Mouse (Mus musculus): ENCODE data around the gene Chrm4.
A peak's percentile ranks its signal among the peaks of the same experiment; 100 is the strongest.

DNA sequence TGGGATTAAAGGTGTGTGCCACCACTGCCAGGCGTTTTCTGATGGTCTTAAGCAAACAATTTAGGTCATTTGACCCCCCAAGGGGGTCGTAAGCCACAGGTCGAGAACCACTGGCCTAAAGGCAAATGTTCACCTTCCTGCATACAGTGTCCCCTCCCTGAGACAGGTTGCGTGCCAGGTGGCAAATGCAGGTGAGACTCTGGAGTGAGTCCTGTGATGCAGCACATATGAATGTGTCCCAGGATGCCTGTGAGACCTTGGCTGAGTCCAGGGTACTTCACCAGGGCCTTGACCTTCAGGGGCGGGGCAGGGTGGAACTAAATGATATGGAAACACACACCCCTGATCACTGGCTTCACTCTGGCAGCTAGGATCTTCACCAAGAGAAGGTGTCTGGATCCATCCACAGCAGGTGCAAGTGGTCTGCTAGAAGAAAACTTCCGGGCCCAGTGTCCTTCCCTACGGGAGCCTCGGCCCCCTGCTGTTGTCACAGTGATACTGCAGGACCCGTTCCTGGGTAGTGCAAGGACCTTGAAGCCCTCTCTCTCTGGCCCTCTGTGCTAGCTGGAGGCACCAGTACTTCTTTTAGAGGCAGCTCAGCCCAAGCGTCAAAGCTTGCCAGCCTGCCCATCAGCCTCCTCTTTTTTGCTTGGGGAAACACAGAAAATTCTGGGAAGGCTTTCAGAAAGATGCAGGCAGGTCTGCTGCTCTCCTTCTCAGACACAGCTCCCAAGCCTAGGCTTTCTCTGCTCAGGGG is 31.8 kb downstream of the Chrm4 start:
- TF ChIP-seq POLR2A (IDR thresholded peaks at IDR 0.05; ENCODE audit: extremely low read depth, insufficient read depth, low read length) (no peak), CTCF (IDR thresholded peaks at IDR 0.05; ENCODE audit: low read depth, low read length) (peak; percentile 84)
